Mouse (Mus musculus): Measurements from ENCODE around the gene Gpr84.
"Not testable (repeated sequence)": the region's sequence is repeated elsewhere in the genome, so short reads cannot be mapped to it uniquely, and the experiment has no call there.

Gene Gpr84

DNA sequence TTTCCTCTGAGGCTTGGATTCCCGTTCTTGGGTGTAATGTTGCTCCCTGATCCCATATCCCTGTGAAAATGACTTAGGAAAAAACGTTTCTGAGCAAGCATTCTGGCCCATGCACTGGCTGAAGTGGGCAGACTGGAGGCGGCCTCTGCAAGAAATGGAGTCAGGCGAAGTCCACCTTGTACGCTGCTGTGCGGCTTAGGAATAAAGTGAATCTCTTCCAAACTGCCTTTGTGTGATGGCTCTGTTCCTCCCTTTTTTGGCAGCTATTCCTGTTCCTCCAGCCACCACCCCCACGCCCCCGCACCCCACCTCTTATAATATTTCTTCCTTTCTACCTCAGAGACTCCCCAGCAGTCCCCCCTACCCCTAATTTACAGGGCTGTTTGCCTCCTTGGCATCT, 10.8 kb downstream of the Gpr84 start:
- in situ Hi-C loops (cut with MboI; ENCODE audit: low pct_unique_long_range_greater_than_20kb in 1 of 2, low sequenced_read_pairs in 2 of 2, unreplicated experiment in 1 of 2) = loop anchor here in 1 of 2 experiments (25.0 kb wide), 1 partner anchor 287 kb away; the partner anchor contains the start of gene Hoxc4

DNA sequence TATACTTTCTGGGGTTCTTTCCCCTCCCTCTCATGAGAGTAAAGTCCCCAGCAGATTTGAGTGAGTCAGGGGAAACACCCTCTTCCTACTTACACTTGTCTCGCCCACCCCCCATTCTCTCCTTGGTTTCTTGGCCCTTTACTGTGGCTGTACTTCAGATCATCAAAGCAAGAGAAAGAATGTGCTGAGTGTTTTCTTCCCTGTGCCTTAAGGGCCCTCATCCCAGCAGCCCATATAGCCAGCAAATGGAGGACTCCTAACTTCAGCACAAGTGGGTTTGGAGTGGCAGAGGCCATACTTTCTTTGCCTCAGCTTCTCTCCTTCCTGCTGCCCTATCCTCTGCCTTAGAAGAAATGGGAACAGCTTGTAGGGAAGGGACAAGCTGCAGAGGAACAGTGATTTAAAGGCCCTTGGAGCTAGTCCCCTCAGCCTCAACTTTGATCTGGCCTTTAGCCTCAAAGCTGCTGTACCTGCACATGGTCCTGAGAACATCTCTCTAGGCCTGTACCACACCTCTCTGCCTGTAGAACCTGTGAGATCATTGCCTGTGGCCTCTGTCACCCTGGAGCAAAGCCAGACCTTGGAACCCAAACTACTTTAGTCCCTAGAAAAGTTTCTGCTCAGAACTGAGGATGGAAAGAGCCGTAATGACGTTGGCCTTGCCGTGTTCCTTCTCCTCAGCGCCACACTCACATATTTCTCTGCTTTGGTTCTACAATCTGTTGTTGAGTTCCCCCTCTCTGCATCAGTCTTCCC, 11.4 kb downstream of the Gpr84 start:
- in situ Hi-C loops (cut with MboI; ENCODE audit: low pct_unique_long_range_greater_than_20kb in 1 of 2, low sequenced_read_pairs in 2 of 2, unreplicated experiment in 1 of 2) = no loop called here

DNA sequence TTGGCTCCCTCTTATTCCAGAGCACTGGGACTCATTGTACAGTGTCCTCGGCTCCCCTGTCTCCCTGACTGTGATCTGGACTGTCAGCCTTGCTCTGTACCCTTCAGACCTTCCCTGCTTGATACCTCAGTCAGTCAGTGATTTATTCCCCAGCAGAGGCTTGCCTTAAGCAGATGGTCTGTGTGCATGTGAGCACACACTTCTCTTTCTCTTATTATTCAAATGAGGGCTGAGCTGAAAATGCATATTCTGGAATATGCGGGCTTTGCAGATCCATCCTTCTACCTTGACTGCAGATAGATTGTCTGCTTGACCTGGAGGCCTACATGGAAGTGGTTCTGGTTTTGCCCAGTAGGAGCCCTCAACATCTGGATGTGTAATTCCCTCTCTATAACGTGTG, 12.4 kb downstream of the Gpr84 start:
- in situ Hi-C loops (cut with MboI; ENCODE audit: low pct_unique_long_range_greater_than_20kb in 1 of 2, low sequenced_read_pairs in 2 of 2, unreplicated experiment in 1 of 2) = no loop called here

DNA sequence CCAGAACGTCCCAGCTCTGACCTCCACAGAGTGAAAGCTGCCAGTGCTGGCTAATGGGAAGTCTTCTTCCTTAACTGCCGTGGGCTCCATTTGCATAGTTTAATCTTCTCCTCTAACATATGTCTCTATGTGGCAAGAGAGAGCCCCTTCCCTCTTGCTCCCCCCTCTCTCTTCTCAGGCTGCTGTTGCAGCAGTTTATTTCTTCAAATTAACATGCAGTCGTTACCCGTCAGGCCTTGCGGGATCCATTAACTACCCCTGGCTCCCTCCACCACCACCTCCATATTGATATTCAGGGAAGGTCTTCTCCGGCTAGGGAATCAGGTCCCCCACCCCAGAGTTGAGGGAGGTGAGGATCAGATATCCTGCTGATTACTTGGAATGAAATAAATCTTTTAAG, 13.1 kb downstream of the Gpr84 start:
- in situ Hi-C loops (cut with MboI; ENCODE audit: low pct_unique_long_range_greater_than_20kb in 1 of 2, low sequenced_read_pairs in 2 of 2, unreplicated experiment in 1 of 2) = no loop called here

DNA sequence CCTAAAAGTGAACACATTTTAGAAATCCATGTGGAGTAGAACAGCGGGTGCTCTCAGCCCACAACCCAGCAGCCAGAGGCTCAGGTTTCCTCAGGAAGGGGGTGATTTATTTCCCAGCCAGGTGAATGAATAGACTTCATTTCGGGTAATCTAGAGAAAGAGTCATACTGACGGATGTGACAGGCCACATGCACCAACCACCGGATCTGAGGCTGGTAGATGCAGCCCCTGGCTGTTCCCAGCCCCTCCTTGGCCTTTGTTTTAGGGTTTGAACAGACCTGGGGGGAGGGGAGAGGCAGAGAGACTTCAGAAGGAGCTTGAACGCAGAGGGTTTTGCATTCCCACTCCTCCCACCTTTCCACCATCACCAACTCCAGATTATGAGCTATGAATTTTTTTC, 14.6 kb downstream of the Gpr84 start:
- in situ Hi-C loops (cut with MboI; ENCODE audit: low pct_unique_long_range_greater_than_20kb in 1 of 2, low sequenced_read_pairs in 2 of 2, unreplicated experiment in 1 of 2) = no loop called here

DNA sequence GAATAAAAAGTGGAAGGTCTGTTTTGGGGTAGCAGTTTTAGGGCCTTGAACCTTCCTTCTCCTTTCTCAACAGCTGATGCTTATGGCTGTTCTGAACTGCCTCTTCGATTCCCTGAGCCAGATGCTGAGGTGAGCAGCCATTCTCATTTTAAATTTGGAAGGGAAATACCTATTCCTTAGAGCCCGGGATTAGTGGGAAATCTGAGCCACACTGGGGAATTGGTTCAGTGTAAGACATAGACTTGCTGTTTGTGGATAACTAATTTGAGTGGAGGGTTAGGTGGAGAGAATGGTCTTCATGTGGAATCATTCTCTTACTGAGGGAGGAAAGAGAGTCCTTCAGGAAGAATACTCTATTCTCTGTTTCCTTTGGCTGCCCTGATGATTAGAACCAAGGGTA, 15.8 kb downstream of the Gpr84 start:
- in situ Hi-C loops (cut with MboI; ENCODE audit: low pct_unique_long_range_greater_than_20kb in 1 of 2, low sequenced_read_pairs in 2 of 2, unreplicated experiment in 1 of 2) = no loop called here

DNA sequence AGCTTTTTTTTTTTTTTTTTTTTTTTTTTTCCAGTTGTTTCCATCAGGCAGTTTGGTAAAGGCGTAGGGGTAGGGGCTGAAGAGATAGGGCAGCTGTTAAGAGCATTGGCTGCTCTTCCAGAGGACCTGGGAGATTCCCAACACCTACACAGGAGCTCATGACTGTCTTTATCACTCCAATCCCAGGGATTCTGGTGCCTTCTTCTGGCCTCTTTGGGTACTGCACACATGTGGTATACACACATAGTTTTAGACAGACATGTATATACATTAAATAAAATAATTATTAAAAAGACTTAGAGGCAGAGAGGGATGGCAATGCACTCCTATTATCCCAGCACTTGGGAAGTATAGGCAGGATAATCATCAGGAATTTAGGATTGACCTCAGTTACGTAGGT, 17.0 kb downstream of the Gpr84 start:
- in situ Hi-C loops (cut with MboI; ENCODE audit: low pct_unique_long_range_greater_than_20kb in 1 of 2, low sequenced_read_pairs in 2 of 2, unreplicated experiment in 1 of 2) = no loop called here

DNA sequence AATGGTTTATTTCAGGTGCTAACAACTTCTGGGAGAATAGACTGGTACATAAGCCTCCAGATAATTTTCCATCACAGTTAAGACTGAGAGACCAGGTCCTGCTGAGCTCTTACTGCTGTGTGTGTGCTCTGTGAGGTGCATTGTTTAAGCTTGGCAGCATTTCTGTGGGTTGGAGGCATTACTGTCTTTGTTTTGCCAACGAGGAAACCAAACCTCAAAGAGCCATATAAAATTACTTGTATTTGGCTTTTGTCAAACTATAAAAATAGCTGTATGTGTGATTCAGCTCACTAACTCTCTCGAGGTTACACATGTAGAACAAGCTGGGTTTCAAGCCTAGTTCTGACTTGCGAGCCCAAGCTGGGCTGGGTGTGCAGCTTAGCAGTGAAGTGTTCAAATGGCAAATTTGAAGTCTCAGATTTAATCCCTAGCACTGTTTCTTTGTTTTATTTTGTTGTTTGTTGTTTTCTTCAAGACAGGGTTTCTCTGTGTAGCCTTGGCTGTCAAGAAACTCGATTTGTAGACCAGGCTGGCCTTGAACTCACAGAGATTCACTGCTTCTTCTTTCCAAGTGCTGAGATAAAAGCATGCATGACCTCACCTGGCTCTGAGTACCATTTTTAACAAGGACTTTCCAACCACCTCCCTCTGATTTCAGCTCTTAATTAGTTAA, 17.6 kb downstream of the Gpr84 start:
- in situ Hi-C loops (cut with MboI; ENCODE audit: low pct_unique_long_range_greater_than_20kb in 1 of 2, low sequenced_read_pairs in 2 of 2, unreplicated experiment in 1 of 2) = no loop called here

DNA sequence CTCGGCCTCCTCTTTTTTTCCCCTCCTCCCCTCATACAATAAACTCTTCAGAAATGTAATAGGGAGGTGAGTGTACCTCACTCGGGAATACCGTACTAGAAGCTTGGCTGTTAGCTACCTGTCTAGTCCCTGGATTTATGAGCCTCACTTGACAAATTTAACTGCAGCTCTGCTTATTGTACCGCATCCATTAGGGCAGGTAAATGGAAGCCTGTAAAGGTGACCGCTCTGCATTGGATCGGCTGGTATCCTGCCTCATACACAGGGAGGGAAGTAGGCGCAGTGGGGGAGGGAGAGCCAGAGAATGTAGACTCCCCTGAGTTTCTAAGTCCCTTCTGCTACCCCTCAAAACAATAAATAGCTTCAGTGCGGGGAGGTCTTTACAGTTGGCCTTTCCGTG, 19.6 kb downstream of the Gpr84 start:
- in situ Hi-C loops (cut with MboI; ENCODE audit: low pct_unique_long_range_greater_than_20kb in 1 of 2, low sequenced_read_pairs in 2 of 2, unreplicated experiment in 1 of 2) = no loop called here

DNA sequence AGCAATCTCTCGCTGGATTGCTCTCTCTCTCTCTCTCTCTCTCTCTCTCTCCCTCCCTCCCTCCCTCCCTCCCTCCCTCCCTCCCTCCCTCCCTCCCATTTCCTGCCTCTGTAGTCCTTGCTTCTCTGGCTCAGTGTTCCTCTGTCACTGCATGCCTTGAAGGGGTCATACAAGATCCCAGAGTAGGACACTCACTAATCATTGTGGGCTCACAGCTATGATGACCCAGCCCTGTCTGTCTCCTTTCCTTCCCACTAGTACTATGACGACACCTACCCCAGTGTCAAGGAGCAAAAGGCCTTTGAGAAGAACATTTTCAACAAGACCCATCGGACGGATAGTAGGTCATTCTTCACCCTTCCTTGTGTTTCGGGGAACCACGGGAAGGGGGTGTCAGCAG, 20.0 kb downstream of the Gpr84 start:
- in situ Hi-C loops (cut with MboI; ENCODE audit: low pct_unique_long_range_greater_than_20kb in 1 of 2, low sequenced_read_pairs in 2 of 2, unreplicated experiment in 1 of 2) = no loop called here

DNA sequence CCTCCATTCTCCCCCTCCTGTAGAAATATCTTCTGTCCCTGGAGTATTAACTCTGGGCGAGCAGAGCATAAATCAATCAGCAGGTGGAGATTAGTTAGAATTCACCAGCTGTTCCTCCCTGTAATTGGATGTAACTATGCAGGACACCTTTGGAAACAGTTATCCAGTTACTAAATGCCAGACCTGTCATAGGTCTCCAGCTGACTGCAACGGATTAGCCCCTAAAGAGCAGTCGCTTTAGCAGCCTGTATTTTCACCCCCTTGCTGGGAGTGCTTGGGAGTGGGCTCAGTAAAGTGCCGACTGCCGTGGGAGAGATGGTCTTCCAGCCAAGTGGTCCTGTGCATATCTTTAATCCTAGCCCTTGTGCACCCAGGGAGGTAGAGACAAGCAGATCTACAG, 20.8 kb downstream of the Gpr84 start:
- in situ Hi-C loops (cut with MboI; ENCODE audit: low pct_unique_long_range_greater_than_20kb in 1 of 2, low sequenced_read_pairs in 2 of 2, unreplicated experiment in 1 of 2) = no loop called here

DNA sequence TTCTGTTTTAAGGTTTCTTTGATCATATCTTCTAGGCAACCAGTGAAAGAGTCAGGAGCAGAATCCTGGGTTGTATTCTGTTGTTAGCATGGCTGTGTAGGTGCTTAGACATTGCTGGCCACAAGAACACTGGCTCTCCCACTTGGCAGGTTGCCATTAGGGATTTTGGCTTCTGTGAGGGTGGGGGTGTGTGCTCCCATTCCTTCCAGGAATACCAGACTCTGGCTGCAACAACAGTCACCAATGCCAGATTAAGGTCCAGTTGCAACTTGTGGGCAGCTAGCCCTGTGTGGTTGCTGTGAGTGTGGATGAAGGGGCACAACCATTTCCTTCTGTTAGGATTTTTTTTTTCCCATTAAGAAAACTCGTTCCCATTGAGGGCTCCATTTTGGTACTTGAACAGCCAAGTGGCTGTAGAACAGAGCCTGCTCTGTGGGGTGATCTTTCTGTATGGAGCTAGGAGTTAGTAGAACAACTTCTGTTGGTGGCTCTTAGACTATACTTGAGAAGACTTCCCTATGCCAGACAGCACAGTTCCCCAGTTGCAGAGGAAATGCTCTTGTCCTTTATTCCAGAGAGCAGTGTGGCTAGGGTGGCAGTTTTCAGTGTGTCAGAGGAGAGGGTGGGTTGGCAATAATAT, 24.5 kb downstream of the Gpr84 start:
- in situ Hi-C loops (cut with MboI; ENCODE audit: low pct_unique_long_range_greater_than_20kb in 1 of 2, low sequenced_read_pairs in 2 of 2, unreplicated experiment in 1 of 2) = no loop called here

DNA sequence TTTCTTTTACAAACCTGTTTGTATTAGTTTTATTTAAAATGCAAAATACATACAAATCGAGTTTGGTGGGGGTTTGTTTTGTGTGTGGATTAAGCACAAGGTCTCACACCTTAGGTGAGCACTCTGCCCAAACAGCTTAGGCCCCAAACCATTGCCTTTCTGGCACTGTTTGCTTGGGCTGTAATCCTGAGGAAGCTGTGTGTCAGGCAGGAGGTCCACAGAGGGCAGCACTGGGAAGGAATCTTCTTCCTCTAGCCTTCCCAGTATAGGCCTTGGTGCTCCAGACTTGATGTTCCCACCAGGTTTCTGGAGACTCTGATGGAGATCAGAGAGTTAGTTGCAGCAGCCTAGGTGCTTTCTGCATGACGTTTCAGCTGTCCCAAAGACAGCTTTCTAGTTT, 25.8 kb downstream of the Gpr84 start:
- in situ Hi-C loops (cut with MboI; ENCODE audit: low pct_unique_long_range_greater_than_20kb in 1 of 2, low sequenced_read_pairs in 2 of 2, unreplicated experiment in 1 of 2) = no loop called here

DNA sequence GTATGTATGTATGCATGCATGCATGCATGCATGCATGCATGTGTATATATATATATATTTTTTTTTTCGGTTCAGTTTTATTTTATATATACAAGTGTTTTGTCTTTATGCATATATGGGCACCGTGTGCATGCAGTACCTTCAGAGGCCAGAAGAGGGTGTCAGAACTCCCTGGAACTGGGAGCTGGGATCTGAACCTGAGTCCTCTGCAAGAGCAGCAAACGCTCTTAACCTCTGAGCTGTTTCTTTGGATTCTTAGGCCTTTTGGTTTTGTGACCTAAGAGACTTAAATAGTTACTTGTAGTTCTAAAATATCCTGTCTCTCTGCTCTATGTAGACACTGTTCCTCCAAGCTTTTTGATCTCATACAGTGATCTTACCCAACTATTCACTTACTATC, 26.3 kb downstream of the Gpr84 start:
- in situ Hi-C loops (cut with MboI; ENCODE audit: low pct_unique_long_range_greater_than_20kb in 1 of 2, low sequenced_read_pairs in 2 of 2, unreplicated experiment in 1 of 2) = no loop called here

DNA sequence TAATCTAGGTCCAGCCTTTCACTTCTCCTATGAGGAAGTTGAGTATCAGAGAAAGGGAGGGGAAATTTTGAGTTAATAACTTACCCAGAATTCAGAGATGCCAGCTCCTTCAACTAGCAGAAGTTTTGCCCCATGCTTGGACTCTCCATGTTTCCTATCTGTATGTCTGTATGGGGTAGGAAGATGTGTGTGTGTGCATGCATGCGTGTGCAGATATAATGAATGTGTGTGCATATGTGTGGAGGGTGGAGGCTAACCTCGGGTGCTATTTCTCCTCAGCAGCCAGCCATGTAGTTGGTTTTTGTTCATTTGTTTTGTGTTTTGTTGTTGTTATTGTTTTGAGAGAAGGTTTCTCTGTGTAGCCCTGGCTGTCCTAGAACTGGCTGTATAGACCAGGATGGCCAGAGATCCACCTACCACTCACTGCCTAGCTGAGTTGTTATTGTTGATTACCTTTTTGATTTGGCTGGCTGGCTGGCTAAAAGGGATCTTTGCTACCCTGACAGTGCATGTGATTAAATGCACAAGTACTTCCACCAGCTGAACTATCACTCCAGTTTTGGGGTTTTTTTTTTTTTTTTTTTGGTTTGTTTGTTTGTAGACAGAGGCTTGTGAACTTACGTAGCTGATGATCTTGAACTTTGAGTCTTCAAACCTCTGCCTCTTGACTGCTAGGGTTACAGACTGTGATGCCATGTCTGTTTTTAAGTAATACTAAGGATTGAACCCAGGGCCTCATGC, 28.8 kb downstream of the Gpr84 start:
- in situ Hi-C loops (cut with MboI; ENCODE audit: low pct_unique_long_range_greater_than_20kb in 1 of 2, low sequenced_read_pairs in 2 of 2, unreplicated experiment in 1 of 2) = no loop called here

DNA sequence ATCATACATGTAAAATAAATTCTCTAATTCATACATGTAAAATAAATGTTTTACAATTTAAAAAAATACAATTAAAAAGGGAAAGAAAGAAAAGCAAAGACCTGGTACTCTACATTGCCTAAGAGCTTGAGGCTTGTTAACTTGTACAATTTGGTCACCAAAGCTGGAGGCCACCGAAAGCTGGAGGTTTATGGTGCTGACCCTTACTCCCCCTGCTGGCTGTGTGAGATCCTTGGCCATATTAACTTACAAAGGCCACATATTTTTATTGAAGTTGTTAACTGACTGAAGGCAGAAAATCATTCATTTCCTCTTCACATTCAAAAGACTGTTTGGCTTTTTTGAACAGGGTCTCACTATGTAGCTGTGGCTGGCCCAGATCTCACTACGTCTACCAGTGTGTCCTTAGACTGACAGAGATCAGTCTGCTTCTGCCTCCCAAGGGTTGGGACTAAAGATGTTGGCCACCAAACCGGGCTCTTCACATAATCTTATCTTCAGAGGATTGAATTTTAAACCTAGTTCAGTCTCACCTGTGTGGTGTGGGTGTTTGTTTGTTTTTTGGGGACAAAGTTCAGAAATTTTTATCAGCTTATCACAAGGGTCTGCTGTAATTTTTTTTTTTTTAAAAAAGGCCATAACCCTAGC, 29.5 kb downstream of the Gpr84 start:
- in situ Hi-C loops (cut with MboI; ENCODE audit: low pct_unique_long_range_greater_than_20kb in 1 of 2, low sequenced_read_pairs in 2 of 2, unreplicated experiment in 1 of 2) = no loop called here

DNA sequence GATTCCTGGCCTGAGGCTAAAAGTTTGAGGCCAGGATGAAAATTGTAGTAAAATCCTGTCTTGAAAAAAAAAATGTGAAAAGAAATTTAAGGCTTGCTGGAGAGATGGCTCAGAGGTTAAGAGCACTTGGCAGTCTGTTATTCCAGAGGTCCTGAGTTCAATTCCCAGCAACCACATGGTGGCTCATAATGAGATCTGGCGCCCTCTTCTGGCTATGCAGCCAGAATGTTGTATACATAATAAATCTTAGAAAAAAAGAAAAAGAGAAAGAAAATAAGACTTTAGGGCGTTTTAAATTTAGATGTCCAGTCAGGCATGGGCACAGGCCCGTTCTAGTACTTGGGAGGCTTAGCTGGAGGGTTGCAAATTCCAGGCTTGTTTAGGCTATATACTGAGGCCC, 30.7 kb downstream of the Gpr84 start:
- in situ Hi-C loops (cut with MboI; ENCODE audit: low pct_unique_long_range_greater_than_20kb in 1 of 2, low sequenced_read_pairs in 2 of 2, unreplicated experiment in 1 of 2) = no loop called here

DNA sequence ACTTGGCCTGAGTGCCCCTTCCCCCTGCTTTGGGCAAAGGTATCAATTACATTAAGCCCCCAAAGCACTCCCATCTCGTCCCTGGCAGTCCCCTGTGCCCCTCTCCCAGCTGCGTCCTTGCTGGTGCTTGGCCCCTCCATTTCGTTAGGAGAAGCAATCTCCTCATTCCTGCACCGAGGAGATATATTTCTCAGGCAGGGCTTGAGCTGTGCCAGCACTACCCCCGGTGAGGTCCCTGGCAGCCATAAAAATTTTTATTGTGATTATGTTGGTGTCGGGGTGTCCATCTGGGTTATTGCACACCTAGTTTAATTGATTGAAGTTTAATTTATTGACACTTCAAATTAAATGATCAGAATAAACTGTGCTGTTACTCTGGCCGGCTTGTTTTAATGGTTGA, 32.5 kb downstream of the Gpr84 start:
- in situ Hi-C loops (cut with MboI; ENCODE audit: low pct_unique_long_range_greater_than_20kb in 1 of 2, low sequenced_read_pairs in 2 of 2, unreplicated experiment in 1 of 2) = no loop called here

DNA sequence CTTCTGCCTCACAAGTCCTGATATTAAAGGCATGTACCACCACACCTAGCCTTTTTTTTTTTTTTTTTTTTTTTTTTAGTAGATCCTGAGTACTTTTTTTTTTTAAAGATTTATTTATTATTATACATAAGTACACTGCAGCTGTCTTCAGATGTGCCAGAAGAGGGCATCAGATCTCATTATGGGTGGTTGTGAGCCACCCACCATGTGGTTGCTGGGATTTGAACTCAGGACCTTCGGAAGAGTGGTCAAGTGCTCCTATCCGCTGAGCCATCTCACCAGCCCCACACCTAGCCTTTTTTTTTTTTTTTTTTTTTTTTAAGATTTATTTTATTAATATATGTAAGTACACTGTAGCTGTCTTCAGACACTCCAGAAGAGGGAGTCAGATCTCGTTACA, 34.5 kb downstream of the Gpr84 start:
- in situ Hi-C loops (cut with MboI; ENCODE audit: low pct_unique_long_range_greater_than_20kb in 1 of 2, low sequenced_read_pairs in 2 of 2, unreplicated experiment in 1 of 2) = not testable (repeated sequence)
